Mouse (Mus musculus) thymus, postnatal 25 days (tissue): Measurements from ENCODE around the gene Dlg2.

Experiments
- DNase-seq: peaks from one replicate; pipeline ENCODE4 v3.0.0; 2022

Gene Dlg2

DNA sequence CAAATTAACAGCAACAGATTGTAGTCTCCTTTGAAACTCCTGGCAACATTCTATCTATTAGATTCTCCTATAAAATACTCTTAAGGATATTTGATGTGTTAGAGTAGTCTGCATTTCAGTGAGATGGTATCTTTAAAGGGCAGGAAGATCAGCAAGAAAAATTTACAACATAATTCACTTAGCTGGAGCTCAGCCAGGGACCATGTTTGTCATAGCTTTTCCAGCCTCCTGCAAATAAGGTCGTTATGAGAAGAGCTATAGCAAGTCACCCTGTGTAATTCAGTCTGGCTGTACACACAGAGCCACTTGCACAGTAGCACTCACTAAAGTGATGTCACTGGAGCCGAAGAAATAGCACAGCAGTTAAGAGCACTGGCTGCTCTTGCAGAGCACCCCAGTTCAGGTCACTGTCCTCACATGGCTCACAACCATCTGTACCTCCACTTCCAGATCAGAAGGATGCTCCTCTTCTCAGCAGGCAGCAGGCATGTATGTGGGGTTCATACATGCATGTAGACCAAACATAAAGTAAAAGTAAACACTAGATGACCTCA is 1850.9 kb downstream of the Dlg2 start:
- no peak for DNase-seq

- DNase-seq = no peak
These were observed 1856.9 kb downstream of the Dlg2 start for GRCm38 (mm10) chr7:92333220-92333898.

- no peak for DNase-seq
These were observed 1880.1 kb downstream of the Dlg2 start for GRCm38 (mm10) chr7:92356542-92356941.

GRCm38 (mm10) chr7:92363386-92363785 is 1886.9 kb downstream of the Dlg2 start:
- DNase-seq = no peak

- DNase-seq = no peak
These were observed 1887.3 kb downstream of the Dlg2 start for GRCm38 (mm10) chr7:92363800-92364199.

- DNase-seq = no peak
These were observed 1890.6 kb downstream of the Dlg2 start for GRCm38 (mm10) chr7:92367111-92367510.

- no peak for DNase-seq
These were observed 1894.0 kb downstream of the Dlg2 start for GRCm38 (mm10) chr7:92370521-92370920.

GRCm38 (mm10) chr7:92371638-92372037 is 1895.2 kb downstream of the Dlg2 start:
- no peak for DNase-seq

DNA sequence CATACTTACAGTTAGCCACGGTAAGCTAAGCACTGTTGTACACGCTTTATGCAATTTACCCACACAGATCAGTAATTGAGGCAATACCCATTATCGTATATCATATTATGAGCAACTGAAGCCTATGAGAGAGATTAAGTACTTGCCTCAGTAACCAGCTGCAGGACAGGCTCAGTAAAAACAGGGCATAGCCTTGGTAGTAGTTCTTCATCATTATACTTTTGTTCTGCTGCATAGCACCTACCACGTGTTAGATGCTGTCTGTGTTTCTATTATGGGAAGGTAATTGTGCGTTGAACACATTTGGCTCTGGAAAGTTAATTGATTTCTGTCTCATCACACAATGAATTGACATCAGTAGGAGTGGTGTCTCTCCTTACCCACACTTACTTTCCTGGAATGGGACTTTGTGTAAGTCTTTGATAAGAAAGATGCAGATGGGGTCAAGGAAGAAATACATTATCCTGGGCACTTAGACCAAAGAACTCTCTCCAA is 1897.4 kb downstream of the Dlg2 start:
- no peak for DNase-seq

DNA sequence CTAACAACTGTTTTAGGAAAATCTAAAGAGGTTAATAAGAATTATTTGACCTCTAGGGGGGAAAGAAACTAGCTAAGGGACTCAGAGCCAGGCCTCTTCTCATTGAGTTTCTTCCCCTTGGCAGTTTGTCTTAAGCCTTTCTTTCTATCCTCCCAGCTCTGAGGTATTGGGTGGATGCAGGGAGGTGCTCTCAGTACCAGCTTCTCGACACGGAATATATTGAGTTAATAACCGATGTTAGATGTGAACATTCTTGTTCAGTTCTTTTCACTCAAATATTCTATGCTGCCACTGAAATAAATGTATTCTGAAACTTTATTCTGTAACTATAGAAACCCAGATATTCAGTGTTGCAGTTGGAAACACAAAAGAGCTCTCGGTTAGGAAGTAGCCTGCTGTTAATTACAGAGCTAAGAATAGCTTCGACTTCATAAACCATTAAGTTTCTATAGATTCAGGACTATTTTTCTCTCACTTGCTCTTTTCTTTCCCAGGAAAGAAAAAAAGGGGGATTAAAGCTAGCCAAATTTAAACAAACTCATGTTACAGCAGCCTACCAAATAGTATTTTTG is 1907.5 kb downstream of the Dlg2 start:
- DNase-seq = no peak

DNA sequence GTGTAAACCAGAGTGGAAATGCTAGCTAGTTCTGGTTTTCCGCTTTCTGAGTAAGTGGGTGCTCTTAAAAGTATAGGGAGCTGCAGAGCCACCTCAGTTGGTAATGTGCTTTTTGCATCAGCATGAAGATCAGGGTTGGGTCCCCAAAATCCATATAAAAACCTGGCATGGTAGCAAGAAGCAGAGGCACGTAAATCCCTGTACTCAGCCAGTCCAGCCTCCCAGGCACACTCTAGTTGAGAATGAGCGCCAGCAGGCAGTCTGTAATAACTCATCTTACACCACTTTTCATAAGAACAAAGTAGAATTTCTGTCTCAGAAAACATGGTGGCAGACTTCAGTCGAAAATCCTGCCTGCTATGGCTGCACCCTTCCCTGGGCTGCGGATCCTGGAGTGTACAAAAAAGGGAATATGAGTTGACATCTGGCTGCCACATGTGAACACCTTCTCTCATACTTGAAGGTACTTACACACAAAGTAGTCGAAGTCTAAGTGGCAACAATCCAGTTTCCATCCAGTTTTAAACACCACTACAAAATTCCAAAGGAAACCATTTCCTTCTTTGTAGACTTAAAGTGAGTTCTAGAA is 1915.7 kb downstream of the Dlg2 start:
- DNase-seq = no peak

- DNase-seq = no peak
These were observed 1920.3 kb downstream of the Dlg2 start for GRCm38 (mm10) chr7:92396783-92397182.

DNA sequence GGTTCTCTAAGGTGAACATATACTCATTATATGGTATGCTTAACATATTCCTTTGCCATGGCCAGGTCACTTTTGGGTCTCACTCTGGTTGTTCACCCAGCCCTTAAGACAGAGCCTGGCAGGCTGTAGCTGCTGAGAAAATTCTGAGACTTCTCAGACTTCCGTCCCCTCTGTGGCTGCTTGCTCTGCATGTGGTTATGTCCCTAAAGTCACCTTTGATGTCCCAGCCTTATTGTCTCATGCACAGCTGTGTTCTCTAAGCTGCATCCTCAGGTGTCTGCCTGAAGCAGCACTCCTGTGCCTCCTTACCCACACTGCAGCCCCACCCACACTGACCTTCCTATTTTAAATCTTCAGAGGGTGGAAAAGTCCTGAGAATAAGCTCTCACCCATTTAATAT is 1922.4 kb downstream of the Dlg2 start:
- peak; percentile 51 for DNase-seq

DNA sequence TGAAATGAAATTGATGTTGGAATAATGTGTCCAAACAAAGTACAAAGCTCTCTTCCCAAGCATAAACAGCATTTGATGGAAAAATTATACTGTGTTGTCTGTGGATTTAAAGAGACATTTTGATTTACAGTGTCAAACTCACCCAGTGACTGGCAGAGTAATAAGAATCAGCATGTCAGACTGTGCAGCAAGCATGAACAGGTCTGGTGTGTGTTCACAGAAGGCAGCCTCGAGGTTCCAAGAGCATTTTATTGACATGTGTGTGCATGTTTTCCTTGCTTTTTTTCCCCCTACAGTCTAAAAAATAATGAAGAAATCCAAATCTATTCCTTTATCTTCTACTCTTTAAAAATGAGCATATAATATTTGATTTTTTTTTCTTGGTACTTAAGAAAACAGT is 1924.1 kb downstream of the Dlg2 start:
- no peak for DNase-seq

DNA sequence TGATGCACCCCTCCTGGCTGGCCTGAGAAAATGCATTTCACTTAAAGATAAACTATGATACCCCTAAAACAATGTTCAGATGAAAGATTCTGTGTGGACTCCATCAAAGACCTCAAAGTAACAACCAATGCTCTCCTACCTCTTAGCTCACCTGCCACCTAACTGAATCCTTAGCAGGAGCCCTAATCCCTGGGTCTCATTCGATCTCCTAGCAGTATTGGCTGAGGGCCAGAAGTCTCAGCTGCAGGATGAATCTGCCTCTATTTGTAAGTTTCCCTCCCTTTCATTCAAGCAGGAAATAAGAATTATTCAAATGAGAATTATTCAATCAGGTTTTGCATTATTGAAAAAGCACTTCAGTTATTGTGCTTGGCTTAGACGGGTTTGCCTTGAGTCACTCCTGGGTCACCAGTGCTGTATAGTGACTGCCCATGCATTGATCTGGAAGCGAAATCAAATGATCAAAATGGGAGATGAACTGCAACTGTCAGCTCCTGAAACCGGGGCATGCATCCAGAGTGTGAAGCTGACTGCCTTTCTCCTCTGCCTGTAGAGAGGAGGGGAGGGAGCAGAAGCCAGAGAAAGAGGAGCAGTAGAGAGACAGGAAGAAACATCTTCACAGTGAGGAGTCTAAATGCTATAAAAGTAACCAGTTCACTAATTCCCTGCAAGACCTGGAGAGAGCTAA is 1924.7 kb downstream of the Dlg2 start:
- DNase-seq = no peak

- no peak for DNase-seq
These were observed 1932.0 kb downstream of the Dlg2 start for GRCm38 (mm10) chr7:92408479-92408878.

DNA sequence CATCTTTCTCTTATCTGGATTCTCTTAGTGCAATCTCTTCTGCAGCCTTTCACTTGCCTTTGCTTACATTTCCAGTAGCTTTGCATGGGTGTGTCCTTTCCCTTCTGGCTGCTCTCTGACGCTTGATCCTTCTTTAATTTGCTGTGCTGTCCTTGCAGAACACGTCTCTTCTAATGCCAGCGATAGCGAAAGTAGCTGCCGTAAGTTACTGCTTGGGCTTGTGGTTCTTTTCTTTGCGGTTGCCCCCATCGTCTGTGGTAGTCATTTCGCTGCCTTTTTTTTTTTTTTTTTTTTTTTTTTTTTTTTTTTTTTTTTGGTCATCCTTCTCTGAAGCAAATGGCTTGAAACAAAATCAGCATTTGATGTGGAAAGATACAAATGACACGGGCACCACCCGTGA is 1944.0 kb downstream of the Dlg2 start:
- DNase-seq = peak; percentile 21

DNA sequence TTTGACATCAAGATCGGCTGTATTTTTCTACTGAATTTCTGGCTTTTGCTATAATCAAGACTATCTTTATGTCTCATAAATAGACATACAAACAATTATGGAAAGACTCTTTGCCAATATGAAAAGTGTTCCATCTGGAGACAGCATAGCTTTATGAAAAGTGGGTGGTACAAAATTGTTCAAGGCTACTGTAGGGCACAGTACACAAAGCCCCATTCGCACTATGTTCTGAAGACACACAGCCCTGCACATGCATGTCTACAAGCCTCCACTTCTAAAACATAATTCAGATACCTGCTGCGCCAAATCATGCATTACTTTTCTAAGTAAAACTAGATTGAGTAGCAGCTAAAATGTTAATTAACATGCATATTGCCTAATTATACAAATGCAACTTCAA is 1946.5 kb downstream of the Dlg2 start:
- DNase-seq = no peak

DNA sequence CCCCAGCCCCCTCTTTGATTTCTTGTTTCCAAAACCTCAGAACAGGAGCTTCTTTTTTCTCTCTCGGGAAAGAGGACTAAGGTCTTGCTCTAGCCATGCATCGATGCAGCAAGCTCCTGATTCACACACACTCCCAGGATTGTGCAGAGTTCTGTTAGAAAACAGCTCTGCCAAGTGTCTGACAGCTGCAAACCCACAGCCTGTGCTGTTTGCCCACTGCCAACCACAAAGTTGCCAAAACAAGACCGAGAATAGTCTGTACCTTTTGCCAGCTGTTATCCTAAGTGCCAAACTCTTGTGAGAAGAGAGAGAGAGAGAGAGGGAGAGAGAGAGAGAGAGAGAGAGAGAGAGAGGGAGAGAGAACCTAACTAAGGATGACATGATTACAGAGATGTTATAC is 1948.2 kb downstream of the Dlg2 start:
- peak; percentile 27 for DNase-seq

- DNase-seq = no peak
These were observed 1950.8 kb downstream of the Dlg2 start for GRCm38 (mm10) chr7:92427280-92427679.

DNA sequence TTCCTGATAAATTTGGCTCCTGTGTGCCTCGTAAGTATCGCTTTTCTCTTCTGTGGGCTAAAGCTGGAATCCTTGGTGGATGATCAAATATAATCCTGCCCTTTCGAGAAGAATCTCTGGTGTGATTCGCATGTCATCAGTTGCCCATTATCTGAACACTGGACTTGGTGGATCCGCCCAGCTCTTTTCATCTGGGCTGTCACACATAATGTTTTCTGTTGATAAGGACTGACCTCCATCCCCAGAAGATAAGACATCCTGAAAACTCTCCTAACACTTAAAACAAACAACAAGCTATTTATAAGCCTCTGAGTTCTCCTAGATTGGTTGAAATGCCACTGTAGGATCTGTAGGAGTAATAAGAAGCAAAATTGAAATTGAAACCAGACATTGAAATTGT is 1952.2 kb downstream of the Dlg2 start:
- no peak for DNase-seq

GRCm38 (mm10) chr7:92430254-92430653 is 1953.8 kb downstream of the Dlg2 start:
- no peak for DNase-seq

- no peak for DNase-seq
These were observed 1960.7 kb downstream of the Dlg2 start for GRCm38 (mm10) chr7:92437168-92437567.
